Mouse (Mus musculus) limb, embryonic 13.5 days (tissue): ENCODE measurements around the gene Fam184b. TPM values are rescaled to one million over a fixed set of nuclear protein-coding genes. Genes with fewer than 3 reads are reported as not detected.

ENCODE experiments used
- polyA plus RNA-seq: library from polyadenylated mRNA; unstranded; fragments of >200 nt; fragmentation: Nextera tagmentation; extraction: Ambion mirVana; gene quantifications from 2 replicates; pipeline ENCODE4 v1.2.1, GENCODE M21; 2015

Gene Fam184b
- polyA plus RNA-seq, 1 experiment from 2014 or later, result 2.6 TPM

Other genes starting within 250 kb of the Fam184b start
- gene Qdpr, start 189.4 kb downstream of the Fam184b start, polyA plus RNA-seq, result 122 and 128 TPM in 2 replicates
- gene Clrn2, start 185.9 kb downstream of the Fam184b start, polyA plus RNA-seq, result not detected in 2 replicates
- 78.2 and 78.8 TPM in 2 replicates for gene Lap3, start 146.2 kb downstream of the Fam184b start, polyA plus RNA-seq
- 256 and 263 TPM in 2 replicates for gene Med28, start 119.4 kb downstream of the Fam184b start, polyA plus RNA-seq
- gene Ncapg, start 30.3 kb upstream of the Fam184b start, polyA plus RNA-seq, result 48.2 and 49.7 TPM in 2 replicates
- 22.9 and 25.4 TPM in 2 replicates for gene Lcorl, start 218.0 kb upstream of the Fam184b start, polyA plus RNA-seq